Mouse (Mus musculus) bone marrow macrophage, adult 2 months (primary cell): ENCODE data around the gene Iqcf3. TPM values are rescaled to one million over a fixed set of nuclear protein-coding genes. Genes with fewer than 3 reads are reported as not detected.

Experiments used
- H3K27ac ChIP-seq: 2 replicates; pipeline ENCODE4 v1.5.1; 2012; ENCODE audit warnings: low read depth, low read length; ENCODE audit not compliant: insufficient read depth
- H3K4me1 ChIP-seq: 2 replicates; pipeline ENCODE4 v1.6.1; 2012; ENCODE audit warnings: low read length; ENCODE audit not compliant: control insufficient read depth, insufficient read depth
- H3K4me3 ChIP-seq: 2 replicates; pipeline ENCODE4 v1.5.1; 2012; ENCODE audit warnings: mild to moderate bottlenecking, low read length, moderate library complexity; ENCODE audit not compliant: insufficient read depth
- CTCF ChIP-seq: IDR thresholded peaks from 2 replicates; pipeline ENCODE4 v1.5.1; 2012; ENCODE audit warnings: low read depth, mild to moderate bottlenecking, low read length, moderate library complexity
- POLR2A ChIP-seq: IDR thresholded peaks from 2 replicates; pipeline ENCODE4 v1.6.1; 2012; ENCODE audit warnings: mild to moderate bottlenecking, low read depth, low read length, borderline replicate concordance
- polyA plus RNA-seq: library from polyadenylated mRNA; stranded (reverse); fragments of >200 nt; gene quantifications from 2 replicates; pipeline ENCODE4 v1.2.4, GENCODE M21; 2012; ENCODE audit not compliant: missing spikeins, insufficient read depth, insufficient read length

The Iqcf3 gene
- polyA plus RNA-seq, 1 experiment, result 0.64 TPM

DNA sequence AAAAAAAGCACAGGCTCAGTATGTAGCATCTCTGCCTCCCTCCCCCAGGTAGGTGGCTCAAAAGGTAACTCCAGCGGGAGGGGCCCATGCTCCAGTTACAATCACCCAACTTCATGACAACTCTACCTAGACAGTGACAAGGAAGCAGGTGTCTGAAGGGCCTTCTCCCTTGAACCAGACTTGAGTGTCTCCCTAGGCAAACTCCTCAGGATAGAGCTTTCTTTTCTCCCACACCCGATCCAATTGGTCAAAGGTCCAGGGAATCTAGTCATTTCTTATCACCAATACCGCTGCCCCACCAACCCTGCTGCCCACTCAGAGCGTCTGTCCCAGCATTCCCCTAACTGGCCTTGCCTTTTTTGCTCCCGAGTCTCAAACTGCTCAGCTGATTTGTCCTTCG lies 94.7 kb downstream of the Iqcf3 start:
- H3K27ac ChIP-seq, result no peak overlapping the region
- H3K4me1 ChIP-seq, result peaks cover 8% of the 10 kb centered on the region
- H3K4me3 ChIP-seq, result no peak overlapping the region
- TF ChIP-seq CTCF (no peak), POLR2A (no peak)

DNA sequence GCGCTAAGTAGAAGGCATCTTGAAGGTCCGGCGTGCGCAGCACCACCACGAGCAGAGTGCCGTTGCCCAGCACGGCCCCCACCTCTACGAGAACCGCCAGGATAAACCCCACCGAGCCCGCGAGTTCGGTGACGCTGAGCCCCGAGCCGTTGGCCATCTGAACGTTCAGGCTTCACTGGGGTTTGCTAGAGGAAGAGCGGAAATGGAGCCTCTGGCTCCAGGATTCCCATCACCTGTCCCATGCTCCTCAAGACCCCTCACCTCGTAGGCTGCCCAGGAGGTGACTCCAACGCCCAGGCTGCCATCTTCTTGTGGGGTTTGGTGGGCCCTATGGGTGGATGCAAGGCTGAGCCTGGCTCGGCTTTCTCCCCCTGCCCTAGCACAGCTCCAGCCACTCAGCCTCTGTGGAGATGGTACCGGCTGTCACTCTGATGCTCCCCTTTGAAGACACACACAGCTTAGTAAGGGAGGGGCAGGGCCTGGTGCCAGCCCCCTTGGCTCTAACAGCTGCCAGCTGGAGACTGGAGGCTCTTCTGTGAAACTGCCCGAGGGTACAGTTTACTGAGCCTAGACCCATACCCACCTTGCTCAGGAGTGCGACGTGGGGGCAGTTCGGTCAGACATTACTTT lies 95.7 kb downstream of the Iqcf3 start, which contains the start of gene Gpr62:
Gpr62 (minus strand) TSS at position 368 of the 630 bp plus-strand sequence.
- Histone ChIP-seq H3K27ac (no peak within 1 kb of the TSS), H3K4me3 (peak within 1 kb of the TSS; percentile 63), H3K4me1 (peaks cover 8% of the 10 kb centered on the region)
- no peak for TF ChIP-seq CTCF
- no peak for TF ChIP-seq POLR2A

GRCm38 (mm10) chr9:106464751-106465541 lies 96.5 kb downstream of the Iqcf3 start:
- Histone ChIP-seq H3K4me3 (peak overlapping the region; percentile 63), H3K27ac (no peak overlapping the region), H3K4me1 (peaks cover 7% of the 10 kb centered on the region)
- TF ChIP-seq CTCF (no peak), POLR2A (no peak)

GRCm38 (mm10) chr9:106463122-106464063 lies 98.0 kb downstream of the Iqcf3 start:
- Histone ChIP-seq H3K4me3 (no peak overlapping the region), H3K4me1 (no peaks in the 10 kb centered on the region), H3K27ac (no peak overlapping the region)
- TF ChIP-seq CTCF (no peak), POLR2A (no peak)

GRCm38 (mm10) chr9:106462430-106462800 lies 99.0 kb downstream of the Iqcf3 start:
- Histone ChIP-seq H3K4me3 (no peak overlapping the region), H3K27ac (no peak overlapping the region), H3K4me1 (no peaks in the 10 kb centered on the region)
- TF ChIP-seq CTCF, result no peak
- TF ChIP-seq POLR2A, result no peak

DNA sequence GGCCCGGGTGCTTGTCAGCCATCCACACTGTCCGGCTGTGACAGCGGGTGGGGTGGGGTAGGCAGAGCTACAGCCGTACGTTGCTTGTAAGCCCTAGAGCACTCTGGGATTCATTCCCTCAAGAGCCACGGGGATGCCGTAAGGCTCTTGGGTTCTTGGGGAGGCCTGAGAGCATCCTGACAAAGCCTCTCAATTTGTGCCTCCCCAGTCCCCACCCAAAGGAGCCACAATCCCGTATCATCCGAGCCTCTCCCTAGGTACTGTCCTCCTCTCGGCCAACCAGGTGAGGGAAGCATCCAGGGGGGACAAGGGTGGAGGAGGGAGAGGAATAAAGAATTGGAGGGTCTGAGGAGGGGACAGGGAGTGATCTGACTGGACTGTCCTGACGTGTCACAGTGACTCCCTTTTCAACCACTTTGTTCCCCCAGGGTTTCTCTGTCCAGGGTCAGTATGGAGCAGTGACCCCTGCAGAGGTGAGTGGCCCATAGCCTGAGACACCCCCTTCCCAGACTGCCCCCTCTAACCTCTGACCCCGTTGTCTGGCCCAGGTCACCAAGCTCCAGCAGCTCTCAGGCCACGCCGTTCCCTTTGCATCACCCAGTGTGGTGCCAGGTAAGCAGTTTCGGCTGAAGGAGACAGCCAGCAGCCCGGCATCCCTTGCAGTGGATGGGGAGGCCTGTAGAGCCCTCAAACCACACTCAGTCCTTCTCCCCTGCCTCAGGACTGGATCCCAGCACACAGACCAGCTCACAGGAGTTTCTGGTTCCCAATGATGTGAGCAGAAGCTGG lies 99.6 kb downstream of the Iqcf3 start:
- TF ChIP-seq CTCF (no peak), POLR2A (no peak)
- Histone ChIP-seq H3K4me1 (no peaks in the 10 kb centered on the region), H3K4me3 (no peak overlapping the region), H3K27ac (no peak overlapping the region)

DNA sequence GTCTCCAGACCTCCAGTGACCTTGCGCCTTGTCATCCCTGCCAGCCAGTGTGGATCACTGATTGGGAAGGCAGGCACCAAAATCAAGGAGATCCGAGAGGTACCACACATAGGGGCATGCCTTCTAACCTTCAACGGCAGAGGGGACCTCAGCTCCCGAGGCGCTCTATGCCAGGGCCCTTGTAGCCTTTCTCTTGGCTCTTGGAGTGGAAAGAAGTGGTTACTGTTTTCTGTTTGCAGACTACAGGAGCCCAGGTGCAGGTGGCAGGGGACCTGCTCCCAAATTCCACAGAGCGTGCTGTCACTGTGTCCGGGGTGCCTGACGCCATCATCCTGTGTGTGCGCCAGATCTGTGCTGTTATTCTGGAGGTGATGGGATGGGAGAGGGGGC lies 100.4 kb downstream of the Iqcf3 start:
- H3K4me3 ChIP-seq, result no peak overlapping the region
- H3K4me1 ChIP-seq, result no peaks in the 10 kb centered on the region
- H3K27ac ChIP-seq, result no peak overlapping the region
- TF ChIP-seq CTCF (no peak), POLR2A (no peak)

- H3K4me3 ChIP-seq, result no peak overlapping the region
- TF ChIP-seq CTCF (no peak), POLR2A (no peak)
- H3K27ac ChIP-seq, result no peak overlapping the region
- H3K4me1 ChIP-seq, result no peaks in the 10 kb centered on the region
Measured at GRCm38 (mm10) chr9:106460401-106461025, 100.9 kb downstream of the Iqcf3 start.
